Mouse (Mus musculus): ENCODE measurements around the gene Pakap.
A peak's percentile ranks its signal among the peaks of the same experiment; 100 is the strongest.

Gene Pakap

GRCm38 (mm10) chr4:57914193-57915190 is 346.5 kb downstream of the Pakap start:
- DNase-seq (ENCODE audit: low spot score in 2 of 2), result no peak

GRCm38 (mm10) chr4:57915216-57915965 is 347.4 kb downstream of the Pakap start:
- no peak for DNase-seq (ENCODE audit: low spot score in 2 of 2)

- peak in 1 of 2 experiments; percentile 9 for DNase-seq (ENCODE audit: low spot score in 2 of 2)
These were observed 348.3 kb downstream of the Pakap start, which contains the start of gene D630039A03Rik for GRCm38 (mm10) chr4:57916201-57916661. Gene D630039A03Rik (minus strand): TSS chr4:57916297.

GRCm38 (mm10) chr4:57916711-57917110 is 348.7 kb downstream of the Pakap start:
- DNase-seq (ENCODE audit: low spot score in 2 of 2), result no peak

- no peak for DNase-seq (ENCODE audit: low spot score in 2 of 2)
These were observed 351.8 kb downstream of the Pakap start for GRCm38 (mm10) chr4:57919494-57920423.

GRCm38 (mm10) chr4:57920522-57920921 is 352.5 kb downstream of the Pakap start:
- no peak for DNase-seq (ENCODE audit: low spot score in 2 of 2)

GRCm38 (mm10) chr4:57922171-57922570 is 354.2 kb downstream of the Pakap start:
- DNase-seq (ENCODE audit: low spot score in 2 of 2), result no peak

- no peak for DNase-seq (ENCODE audit: low spot score in 2 of 2)
These were observed 356.6 kb downstream of the Pakap start for GRCm38 (mm10) chr4:57924556-57925071.

- DNase-seq (ENCODE audit: low spot score in 2 of 2), result no peak
These were observed 359.7 kb downstream of the Pakap start for GRCm38 (mm10) chr4:57927464-57928205.

- no peak for DNase-seq (ENCODE audit: low spot score in 2 of 2)
These were observed 362.7 kb downstream of the Pakap start for GRCm38 (mm10) chr4:57930559-57931170.

- DNase-seq (ENCODE audit: low spot score in 2 of 2), result no peak
These were observed 366.2 kb downstream of the Pakap start for GRCm38 (mm10) chr4:57934181-57934580.

GRCm38 (mm10) chr4:57937292-57937691 is 369.3 kb downstream of the Pakap start:
- no peak for DNase-seq (ENCODE audit: low spot score in 2 of 2)

GRCm38 (mm10) chr4:57940631-57941030 is 372.7 kb downstream of the Pakap start:
- DNase-seq (ENCODE audit: low spot score in 2 of 2), result no peak

- no peak for DNase-seq (ENCODE audit: low spot score in 2 of 2)
These were observed 374.9 kb downstream of the Pakap start for GRCm38 (mm10) chr4:57942892-57943291.

Data from natural killer cell, adult 2 months (primary cell).